Comparison of ENCODE assay signal across 19 mouse cellular contexts in genomic region chr6:100885376-100885775, GRCm38 (mm10). TPM values are rescaled to one million over a fixed set of nuclear protein-coding genes. Genes with fewer than 3 reads are reported as not detected.
DNase-seq lines count a peak whose midpoint lies in the region; ATAC-seq and TF ChIP-seq lines count a peak whose summit lies in the region.
"Had no signal": no experiment of that assay in that cellular context is flagged by ENCODE, and none has a peak within 500 bp of the region (broad histone marks: within the 10 kb centered on the region; RNA-seq: fewer than 3 reads in every experiment).

No protein-coding gene starts in this region.

- peaks cover 7% of the 10 kb centered on the region; the same call in 1 of the 2 replicates for H3K4me1 ChIP-seq in forebrain, embryonic 15.5 days
- 0 out of 2 replicates have a peak, but pooled peaks cover 3% of the 10 kb centered on the region for H3K4me1 ChIP-seq in forebrain, embryonic 12.5 days
- peaks cover 3% of the 10 kb centered on the region for H3K4me1 ChIP-seq in hindbrain, embryonic 12.5 days
- no peaks in the 10 kb centered on the region; the same call in 1 of the 2 replicates for H3K4me1 ChIP-seq in stomach, embryonic 16.5 days (ENCODE audit: control insufficient read depth, insufficient read depth, low read length)
- H3K4me1 ChIP-seq: heart, embryonic 13.5 days; liver, embryonic 15.5 days had no signal

- peak overlapping the region; percentile 70 for H3K27ac ChIP-seq in forebrain, embryonic 15.5 days (replicated peaks)
- no peak overlapping the region for H3K27ac ChIP-seq in forebrain, embryonic 12.5 days
- no peak overlapping the region for H3K27ac ChIP-seq in hindbrain, embryonic 12.5 days
- H3K27ac ChIP-seq in stomach, embryonic 16.5 days (ENCODE audit: low read length): no peak overlapping the region
- no peak overlapping the region for H3K27ac ChIP-seq in gastrocnemius, adult 2 months
- H3K27ac ChIP-seq: heart, embryonic 13.5 days; liver, embryonic 15.5 days; neural tube, embryonic 15.5 days had no signal

- no peak for TF ChIP-seq CTCF in gastrocnemius, adult 2 months (IDR thresholded peaks at IDR 0.05)

- no peak overlapping the region for H3K9ac ChIP-seq in forebrain, embryonic 15.5 days (replicated peaks)
- no peak overlapping the region for H3K9ac ChIP-seq in forebrain, embryonic 12.5 days
- H3K9ac ChIP-seq in hindbrain, embryonic 12.5 days: no peak overlapping the region
- H3K9ac ChIP-seq in stomach, embryonic 16.5 days (ENCODE audit: low read length): no peak overlapping the region
- H3K9ac ChIP-seq: heart, embryonic 13.5 days; liver, embryonic 15.5 days; neural tube, embryonic 15.5 days had no signal

- no peaks in the 10 kb centered on the region for H3K27me3 ChIP-seq in forebrain, embryonic 15.5 days
- H3K27me3 ChIP-seq in forebrain, embryonic 12.5 days: peaks cover 10% of the 10 kb centered on the region; the same call in 1 of the 2 replicates
- peaks cover 2% of the 10 kb centered on the region; the same call in 1 of the 2 replicates for H3K27me3 ChIP-seq in hindbrain, embryonic 12.5 days
- H3K27me3 ChIP-seq in stomach, embryonic 16.5 days (ENCODE audit: control insufficient read depth, insufficient read depth, low read length): no peaks in the 10 kb centered on the region
- H3K27me3 ChIP-seq: liver, embryonic 15.5 days had no signal

- no peaks in the 10 kb centered on the region for H3K9me3 ChIP-seq in forebrain, embryonic 15.5 days
- no peaks in the 10 kb centered on the region for H3K9me3 ChIP-seq in forebrain, embryonic 12.5 days
- no peaks in the 10 kb centered on the region for H3K9me3 ChIP-seq in hindbrain, embryonic 12.5 days (replicated peaks)
- no peaks in the 10 kb centered on the region for H3K9me3 ChIP-seq in stomach, embryonic 16.5 days (replicated peaks; ENCODE audit: control insufficient read depth, low read length)
- H3K9me3 ChIP-seq: heart, embryonic 13.5 days; liver, embryonic 15.5 days; neural tube, embryonic 15.5 days had no signal

- no peak; the same call in 1 of the 2 replicates for ATAC-seq in forebrain, embryonic 15.5 days (replicated peaks)
- no peak for ATAC-seq in forebrain, embryonic 12.5 days (ENCODE audit: low FRiP score)
- ATAC-seq in hindbrain, embryonic 12.5 days (ENCODE audit: low FRiP score): peak; percentile 26; the same call in 1 of the 2 replicates
- ATAC-seq in stomach, embryonic 16.5 days (ENCODE audit: insufficient read depth, low FRiP score): 0 out of 2 replicates have a peak, but pooled peaks have one; percentile 8
- ATAC-seq: activated CD4-positive, CD25-positive, alpha-beta regulatory T cell, adult 4 months had no signal

- WGBS in forebrain, embryonic 15.5 days: 61% methylated on average over 7 of the region's 7 CpGs
- 60% methylated on average over 7 of the region's 7 CpGs for WGBS in forebrain, embryonic 12.5 days
- 57% methylated on average over 7 of the region's 7 CpGs for WGBS in hindbrain, embryonic 12.5 days
- 47% methylated on average over 7 of the region's 7 CpGs for WGBS in stomach, embryonic 16.5 days

- peak; percentile 42 for DNase-seq in left cerebral cortex, postnatal 4 days
- DNase-seq in left cerebral cortex, postnatal 14 days (ENCODE audit: low spot score in 2 of 2): no peak
- no peak for DNase-seq in Muller cell, postnatal 12 days (ENCODE audit: inconsistent ontology term)
- no peak for DNase-seq in gastrocnemius, adult 2 months
- DNase-seq: B cell, adult 2 months; cerebellum, postnatal 25 days; gastrocnemius, postnatal 14 days; kidney, postnatal 14 days; lung, postnatal 36 days; retina, postnatal 1 day; spleen, adult 18-20 months had no signal

- H3K4me2 ChIP-seq in forebrain, embryonic 15.5 days (replicated peaks): no peak overlapping the region
- no peak overlapping the region for H3K4me2 ChIP-seq in forebrain, embryonic 12.5 days
- H3K4me2 ChIP-seq in hindbrain, embryonic 12.5 days (replicated peaks): no peak overlapping the region
- no peak overlapping the region for H3K4me2 ChIP-seq in stomach, embryonic 16.5 days (ENCODE audit: low read depth, low read length)
- H3K4me2 ChIP-seq: heart, embryonic 13.5 days; liver, embryonic 15.5 days; neural tube, embryonic 15.5 days had no signal

- no peak overlapping the region for H3K4me3 ChIP-seq in forebrain, embryonic 15.5 days
- H3K4me3 ChIP-seq in forebrain, embryonic 12.5 days (replicated peaks): no peak overlapping the region
- H3K4me3 ChIP-seq in hindbrain, embryonic 12.5 days: no peak overlapping the region
- no peak overlapping the region for H3K4me3 ChIP-seq in stomach, embryonic 16.5 days (replicated peaks; ENCODE audit: low read length)
- no peak overlapping the region for H3K4me3 ChIP-seq in gastrocnemius, adult 2 months
- H3K4me3 ChIP-seq: heart, embryonic 13.5 days; liver, embryonic 15.5 days; neural tube, embryonic 15.5 days had no signal

- intact Hi-C loops in left cerebral cortex, postnatal 4 days (cut with DNase I): loop anchor here (10.0 kb wide), 2 partner anchors 489 to 649 kb away; partner anchors contain the start of gene Pdzrn3
- intact Hi-C loops in left cerebral cortex, postnatal 14 days (cut with DNase I): no loop called here
- intact Hi-C loops in gastrocnemius, adult 2 months (cut with DNase I): no loop called here

- no peaks in the 10 kb centered on the region for H3K36me3 ChIP-seq in forebrain, embryonic 15.5 days
- no peaks in the 10 kb centered on the region for H3K36me3 ChIP-seq in forebrain, embryonic 12.5 days (replicated peaks)
- H3K36me3 ChIP-seq in hindbrain, embryonic 12.5 days: no peaks in the 10 kb centered on the region
- no peaks in the 10 kb centered on the region for H3K36me3 ChIP-seq in stomach, embryonic 16.5 days (ENCODE audit: control insufficient read depth, insufficient read depth, low read length)
- H3K36me3 ChIP-seq: heart, embryonic 13.5 days; liver, embryonic 15.5 days; neural tube, embryonic 15.5 days had no signal

RNA-seq across cellular contexts. Expression of gene Ppp4r2, which starts 52.0 kb away (rescaled TPM):
- polyA plus RNA-seq in forebrain, embryonic 15.5 days (2015; fragmentation: Nextera tagmentation; extraction: Ambion mirVana): 24.1 and 25.0 TPM in 2 replicates
- polyA plus RNA-seq in forebrain, embryonic 12.5 days (2016; fragmentation: Nextera tagmentation; extraction: Ambion mirVana): 31.7 and 32.3 TPM in 2 replicates
- total RNA-seq in left cerebral cortex, postnatal 4 days (2021): 10 to 100 TPM; 72.3 to 88.7 TPM
- 10 to 100 TPM; 65.1 to 70.8 TPM for total RNA-seq in left cerebral cortex, postnatal 14 days (2021)
- 27.2 and 29.1 TPM in 2 replicates for polyA plus RNA-seq in hindbrain, embryonic 12.5 days (2016; fragmentation: Nextera tagmentation; extraction: Ambion mirVana)
- polyA plus RNA-seq in stomach, embryonic 16.5 days (2015; fragmentation: Nextera tagmentation; extraction: Ambion mirVana): 10.5 and 12.7 TPM in 2 replicates
- total RNA-seq in gastrocnemius, adult 2 months (2021): 10 to 100 TPM; 59.3 to 70.9 TPM

Comparison
In these comparisons a context has a peak if more than half of its experiments do, and no peak if none do; other contexts are left out.
1. ATAC-seq: peak in hindbrain, embryonic 12.5 days (single experiment) and stomach, embryonic 16.5 days (single experiment); none in forebrain, embryonic 15.5 days (single experiment) and forebrain, embryonic 12.5 days (single experiment).